Mouse (Mus musculus) intestine, embryonic 15.5 days (tissue): ENCODE data around the gene Pdia3. TPM values are rescaled to one million over a fixed set of nuclear protein-coding genes. Genes with fewer than 3 reads are reported as not detected.
"Not testable (repeated sequence)": the region's sequence is repeated elsewhere in the genome, so short reads cannot be mapped to it uniquely, and the experiment has no call there.

ENCODE experiments used
- ATAC-seq: fragments of 200-750 bp; cut with Nextera tagmentation; 2 replicates; pipeline ENCODE4 v1.8.0; 2017; ENCODE audit warnings: moderate TSS enrichment, moderate library complexity
- H3K27ac ChIP-seq: fragments of 300-500 bp; sonication (generic); 2 replicates; pipeline ENCODE4 v1.5.1; 2015; ENCODE audit warnings: mild to moderate bottlenecking, inconsistent platforms
- H3K27me3 ChIP-seq: fragments of 300-500 bp; sonication (generic); replicated peaks from 2 replicates; pipeline ENCODE4 v1.6.1; 2015; ENCODE audit warnings: inconsistent platforms
- H3K36me3 ChIP-seq: fragments of 300-500 bp; sonication (generic); 2 replicates; pipeline ENCODE4 v1.6.1; 2015; ENCODE audit warnings: inconsistent platforms
- H3K4me1 ChIP-seq: fragments of 300-500 bp; sonication (generic); replicated peaks from 2 replicates; pipeline ENCODE4 v1.6.1; 2015; ENCODE audit warnings: inconsistent platforms
- H3K4me2 ChIP-seq: fragments of 300-500 bp; sonication (generic); replicated peaks from 2 replicates; pipeline ENCODE4 v1.6.1; 2015; ENCODE audit warnings: mild to moderate bottlenecking, inconsistent platforms
- H3K4me3 ChIP-seq: fragments of 300-500 bp; sonication (generic); replicated peaks from 2 replicates; pipeline ENCODE4 v1.5.1; 2015; ENCODE audit warnings: inconsistent platforms
- H3K9ac ChIP-seq: fragments of 300-500 bp; sonication (generic); 2 replicates; pipeline ENCODE4 v1.6.1; 2015; ENCODE audit warnings: inconsistent platforms
- H3K9me3 ChIP-seq: fragments of 300-500 bp; sonication (generic); 2 replicates; pipeline ENCODE4 v1.6.1; 2016; ENCODE audit warnings: inconsistent platforms
- WGBS: fragments of 180-500 bp; shearing (Covaris S2); methylation state at CpG from one replicate; pipeline ENCODE4 v1.1.7; 2015; 5-methylcytosine and 5-hydroxymethylcytosine counted together
- polyA plus RNA-seq: library from polyadenylated mRNA; unstranded; fragments of >200 nt; fragmentation: Nextera tagmentation; extraction: Ambion mirVana; gene quantifications from 2 replicates; pipeline ENCODE4 v1.2.1, GENCODE M21; 2015

Pdia3 gene
- polyA plus RNA-seq, 1 experiment from 2014 or later: 874 TPM

GRCm38 (mm10) chr2:121456692-121457642 lies 43.4 kb downstream of the Pdia3 start, which contains the start of gene Serinc4:
Gene Serinc4 (minus strand): TSS chr2:121456781.
- peak; percentile 95 for ATAC-seq
- H3K4me1 ChIP-seq: peaks cover 10% of the 10 kb centered on the region; the same call in 1 of the 2 replicates
- H3K4me2 ChIP-seq: peak within 1 kb of the TSS; percentile 55
- peak within 1 kb of the TSS; percentile 71 for H3K4me3 ChIP-seq
- peak within 1 kb of the TSS; percentile 75 for H3K27ac ChIP-seq
- H3K36me3 ChIP-seq: peaks cover 9% of the 10 kb centered on the region; the same call in 1 of the 2 replicates
- peak within 1 kb of the TSS; percentile 64 for H3K9ac ChIP-seq
- H3K27me3 ChIP-seq: no peaks in the 10 kb centered on the region
- 4% methylated on average over 41 of the region's 41 CpGs for WGBS
- no peaks in the 10 kb centered on the region for H3K9me3 ChIP-seq

- no peak for ATAC-seq
- no peaks in the 10 kb centered on the region for H3K36me3 ChIP-seq
- no peak overlapping the region for H3K4me3 ChIP-seq
- 0 out of 2 replicates have a peak, but pooled peaks cover 7% of the 10 kb centered on the region for H3K4me1 ChIP-seq
- no peak overlapping the region for H3K4me2 ChIP-seq
- no peaks in the 10 kb centered on the region for H3K27me3 ChIP-seq
- no peak overlapping the region for H3K9ac ChIP-seq
- 55% methylated on average over 2 of the region's 2 CpGs for WGBS
- H3K9me3 ChIP-seq: no peaks in the 10 kb centered on the region
- no peak overlapping the region for H3K27ac ChIP-seq
Observed at GRCm38 (mm10) chr2:121460071-121460470, 46.5 kb downstream of the Pdia3 start.

- H3K9me3 ChIP-seq, ATAC-seq: not testable (repeated sequence)
Observed at GRCm38 (mm10) chr2:121468982-121469381, 55.4 kb downstream of the Pdia3 start.

GRCm38 (mm10) chr2:121472783-121473182 lies 59.2 kb downstream of the Pdia3 start:
- 100% methylated on average over 3 of the region's 3 CpGs for WGBS
- peak overlapping the region; percentile 75 for H3K4me2 ChIP-seq

More at GRCm38 (mm10) chr2:121468982-121469381, 55.4 kb downstream of the Pdia3 start:
- not testable (repeated sequence) for H3K36me3 ChIP-seq, H3K4me3 ChIP-seq, H3K27me3 ChIP-seq, H3K9ac ChIP-seq, H3K4me2 ChIP-seq, H3K27ac ChIP-seq, H3K4me1 ChIP-seq
- WGBS: 70% methylated on average over 2 of the region's 6 CpGs

GRCm38 (mm10) chr2:121473301-121474179 lies 60.0 kb downstream of the Pdia3 start, which contains the start of gene Mfap1b:
Gene Mfap1b (minus strand): TSS chr2:121474067.
- ATAC-seq: peak; percentile 97
- peak within 1 kb of the TSS; percentile 63 for H3K9ac ChIP-seq
- not testable (repeated sequence) for H3K4me1 ChIP-seq, H3K27me3 ChIP-seq, H3K36me3 ChIP-seq, H3K27ac ChIP-seq, H3K9me3 ChIP-seq
- peak within 1 kb of the TSS; percentile 58 for H3K4me3 ChIP-seq
- WGBS: 5% methylated on average over 41 of the region's 41 CpGs
- H3K4me2 ChIP-seq: peak within 1 kb of the TSS; percentile 75

More at GRCm38 (mm10) chr2:121472783-121473182, 59.2 kb downstream of the Pdia3 start:
- H3K27me3 ChIP-seq, H3K4me3 ChIP-seq, H3K9me3 ChIP-seq, H3K9ac ChIP-seq, H3K36me3 ChIP-seq, ATAC-seq, H3K27ac ChIP-seq, H3K4me1 ChIP-seq: not testable (repeated sequence)

- WGBS: 32% methylated on average over 8 of the region's 8 CpGs
- no peaks in the 10 kb centered on the region for H3K27me3 ChIP-seq
- no peaks in the 10 kb centered on the region for H3K4me1 ChIP-seq
- H3K9ac ChIP-seq: peak overlapping the region; percentile 63; the same call in 1 of the 2 replicates
- H3K36me3 ChIP-seq: no peaks in the 10 kb centered on the region
- peak overlapping the region; percentile 58 for H3K4me3 ChIP-seq
- no peak overlapping the region for H3K27ac ChIP-seq
- peak overlapping the region; percentile 50 for H3K4me2 ChIP-seq
- H3K9me3 ChIP-seq: no peaks in the 10 kb centered on the region
- peak; percentile 60 for ATAC-seq
Observed at GRCm38 (mm10) chr2:121474180-121474535, 60.6 kb downstream of the Pdia3 start.

GRCm38 (mm10) chr2:121475306-121475705 lies 61.7 kb downstream of the Pdia3 start:
- not testable (repeated sequence) for ATAC-seq, H3K4me1 ChIP-seq, H3K9me3 ChIP-seq, H3K27me3 ChIP-seq, H3K4me3 ChIP-seq, H3K27ac ChIP-seq, H3K36me3 ChIP-seq, H3K9ac ChIP-seq, H3K4me2 ChIP-seq
- 94% methylated on average over 2 of the region's 2 CpGs for WGBS

- H3K27me3 ChIP-seq: no peaks in the 10 kb centered on the region
- H3K4me2 ChIP-seq: no peak overlapping the region
- no peak overlapping the region for H3K9ac ChIP-seq
- no peaks in the 10 kb centered on the region for H3K4me1 ChIP-seq
- no peak for ATAC-seq
- no peaks in the 10 kb centered on the region for H3K9me3 ChIP-seq
- no peak overlapping the region for H3K27ac ChIP-seq
- 88% methylated on average over 3 of the region's 3 CpGs for WGBS
- no peak overlapping the region for H3K4me3 ChIP-seq
- H3K36me3 ChIP-seq: no peaks in the 10 kb centered on the region
Observed at GRCm38 (mm10) chr2:121477491-121478266, 64.1 kb downstream of the Pdia3 start.

- no peak for ATAC-seq
- Histone ChIP-seq H3K4me1 (no peaks in the 10 kb centered on the region), H3K4me2 (no peak overlapping the region), H3K4me3 (no peak overlapping the region), H3K9me3 (no peaks in the 10 kb centered on the region), H3K27ac (no peak overlapping the region), H3K36me3 (no peaks in the 10 kb centered on the region), H3K9ac (no peak overlapping the region), H3K27me3 (no peaks in the 10 kb centered on the region)
- WGBS: 54% methylated on average over 3 of the region's 3 CpGs
Observed at GRCm38 (mm10) chr2:121480498-121480897, 66.9 kb downstream of the Pdia3 start.

GRCm38 (mm10) chr2:121480916-121481315 lies 67.3 kb downstream of the Pdia3 start:
- not testable (repeated sequence) for H3K9ac ChIP-seq, H3K36me3 ChIP-seq, H3K4me1 ChIP-seq, H3K9me3 ChIP-seq, H3K27me3 ChIP-seq, H3K4me3 ChIP-seq, H3K27ac ChIP-seq, ATAC-seq, H3K4me2 ChIP-seq
- WGBS: 84% methylated on average over 13 of the region's 13 CpGs

- ATAC-seq: no peak
- Histone ChIP-seq H3K4me1 (no peaks in the 10 kb centered on the region), H3K27ac (no peak overlapping the region), H3K9ac (no peak overlapping the region), H3K4me3 (no peak overlapping the region), H3K36me3 (no peaks in the 10 kb centered on the region), H3K9me3 (no peaks in the 10 kb centered on the region), H3K27me3 (no peaks in the 10 kb centered on the region), H3K4me2 (no peak overlapping the region)
- 59% methylated on average over 8 of the region's 8 CpGs for WGBS
Observed at GRCm38 (mm10) chr2:121483576-121483975, 70.0 kb downstream of the Pdia3 start.
